Mouse (Mus musculus) frontal cortex, postnatal 10 days (tissue): ENCODE results near the gene Gltp.

Experiments
- DNase-seq, 2 experiments: peaks; one replicate each; pipeline ENCODE4 v3.0.0; 2022; ENCODE audit warnings: low spot score in 2 of 2, mixed read lengths in 1 of 2

Gene Gltp

GRCm38 (mm10) chr5:114658255-114658654, 32.5 kb downstream of the Gltp start, which contains the start of gene Trpv4:
Trpv4 (minus strand) TSS chr5:114658421.
- DNase-seq, result no peak

- no peak for DNase-seq
Observed at GRCm38 (mm10) chr5:114657426-114657825, 33.4 kb downstream of the Gltp start.

DNA sequence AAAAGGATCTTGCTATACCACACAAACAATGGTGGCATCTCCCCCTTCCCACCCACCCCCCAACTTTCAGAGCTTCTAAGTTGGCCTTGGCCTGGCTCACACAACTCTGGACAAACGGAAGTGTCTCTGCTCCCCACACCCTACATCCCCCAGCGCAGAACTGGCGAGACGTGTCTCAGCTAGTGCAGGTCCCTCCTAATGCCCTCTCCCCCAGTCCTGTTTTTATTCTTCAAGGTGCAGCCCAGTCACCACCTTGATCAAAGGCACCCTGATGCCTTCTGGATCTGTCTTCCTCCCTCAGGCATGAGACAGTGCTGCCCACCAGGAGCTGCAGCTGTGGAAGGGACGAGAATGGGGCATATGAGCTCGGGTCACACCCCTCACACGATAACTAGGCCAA, 34.5 kb downstream of the Gltp start:
- no peak for DNase-seq

GRCm38 (mm10) chr5:114655721-114656120, 35.1 kb downstream of the Gltp start:
- no peak for DNase-seq

GRCm38 (mm10) chr5:114653656-114654437, 36.9 kb downstream of the Gltp start:
- no peak for DNase-seq

- DNase-seq, result no peak
Observed at GRCm38 (mm10) chr5:114651449-114651848, 39.3 kb downstream of the Gltp start.

DNA sequence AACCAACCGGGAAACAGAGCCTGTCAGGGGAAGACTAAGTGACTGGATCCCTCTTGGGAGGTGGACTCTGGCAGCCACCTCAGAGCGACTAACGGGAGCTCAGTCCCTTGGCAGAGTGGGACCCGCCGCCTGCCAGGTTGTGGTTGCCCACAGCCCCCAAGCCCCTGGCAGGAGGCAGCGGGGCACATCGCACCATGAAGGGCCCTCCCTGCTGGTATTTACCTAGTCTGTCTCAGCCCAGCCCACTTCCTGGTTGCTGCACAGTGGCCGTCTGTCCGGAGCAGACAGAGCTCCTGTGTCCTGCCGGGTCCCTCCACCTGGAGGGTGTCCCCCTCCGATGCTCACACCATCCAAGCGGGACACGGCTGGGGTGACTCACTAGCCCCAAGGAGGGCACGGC, 39.8 kb downstream of the Gltp start:
- no peak for DNase-seq

GRCm38 (mm10) chr5:114648728-114649311, 42.0 kb downstream of the Gltp start:
- DNase-seq, result no peak

GRCm38 (mm10) chr5:114647211-114647974, 43.4 kb downstream of the Gltp start:
- no peak for DNase-seq

DNA sequence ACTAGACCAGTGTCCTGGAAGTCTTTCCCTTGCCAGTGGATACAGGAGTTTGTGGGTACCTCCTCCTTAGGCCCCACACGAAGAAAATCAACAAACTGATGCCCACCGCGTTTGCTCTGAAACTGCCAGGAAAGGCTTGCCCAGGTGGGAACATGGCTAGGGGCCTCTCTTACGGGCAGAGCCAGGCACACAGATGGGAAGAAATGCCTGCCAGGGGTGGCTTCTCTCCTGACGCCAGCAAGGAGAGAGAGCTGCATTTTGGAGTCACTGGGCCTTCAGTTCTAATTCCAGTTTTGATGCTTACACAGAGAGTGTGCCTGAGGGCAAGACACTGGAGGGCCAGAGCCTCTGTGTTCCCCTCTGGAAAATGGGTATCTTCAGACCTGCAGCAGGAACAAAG, 44.9 kb downstream of the Gltp start:
- DNase-seq, result no peak

- DNase-seq, result no peak
Observed at GRCm38 (mm10) chr5:114644918-114645317, 45.9 kb downstream of the Gltp start.

GRCm38 (mm10) chr5:114640809-114641208, 50.0 kb downstream of the Gltp start:
- DNase-seq, result no peak

GRCm38 (mm10) chr5:114639645-114639957, 51.2 kb downstream of the Gltp start:
- no peak for DNase-seq

GRCm38 (mm10) chr5:114638769-114639644, 51.8 kb downstream of the Gltp start:
- DNase-seq, result peak; percentile 57 to 82

DNA sequence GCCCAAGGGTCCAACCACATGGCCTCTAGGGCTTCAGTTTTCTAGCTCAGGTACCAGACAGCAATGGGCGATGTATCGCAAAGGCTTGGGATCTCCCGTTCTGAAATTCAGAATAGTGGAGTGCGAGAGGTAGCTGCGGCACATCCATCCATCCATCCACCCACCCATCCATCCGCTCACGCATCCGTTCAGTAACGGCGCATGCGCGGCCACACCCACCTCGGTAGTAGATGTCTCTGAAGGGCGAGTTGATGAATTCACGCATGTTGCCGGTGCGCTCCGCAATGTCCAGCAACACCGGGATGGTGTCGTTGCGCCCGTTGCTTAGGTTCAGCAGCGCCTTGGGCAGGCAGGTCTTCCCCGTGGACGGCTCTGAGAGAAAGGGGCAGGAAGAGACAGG, 54.7 kb downstream of the Gltp start:
- DNase-seq, result no peak

DNA sequence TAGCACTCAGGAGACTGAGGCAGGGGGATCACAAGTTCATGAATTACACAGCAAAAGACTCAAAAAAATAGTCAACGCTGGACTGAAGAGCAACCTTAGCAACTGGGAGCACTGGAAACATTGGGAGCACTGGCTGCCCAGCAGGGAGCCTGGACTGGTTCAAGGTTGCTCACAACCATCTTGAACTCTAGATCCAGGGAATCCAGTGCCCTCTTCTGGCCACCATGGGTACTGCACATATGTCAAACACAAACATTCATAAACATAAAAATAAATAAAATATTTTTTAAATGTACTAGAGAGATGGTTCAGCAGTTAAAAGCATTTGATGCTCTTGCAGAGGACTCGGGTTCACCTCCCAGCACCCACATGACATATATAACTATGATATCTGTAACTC, 59.4 kb downstream of the Gltp start:
- DNase-seq, result no peak

- DNase-seq, result peak in 1 of 2 experiments; percentile 48
Observed at GRCm38 (mm10) chr5:114625590-114625989, 65.2 kb downstream of the Gltp start.

- DNase-seq, result no peak
Observed at GRCm38 (mm10) chr5:114620305-114620704, 70.5 kb downstream of the Gltp start.
